Mouse (Mus musculus) kidney, embryonic 14.5 days (tissue): ENCODE data around the gene Inca1. TPM values are rescaled to one million over a fixed set of nuclear protein-coding genes. Genes with fewer than 3 reads are reported as not detected.

Experiments
- ATAC-seq: fragments of 200-750 bp; cut with Nextera tagmentation; 2 replicates; pipeline ENCODE4 v1.8.0; 2017; ENCODE audit warnings: moderate number of reproducible peaks, mild to moderate bottlenecking, moderate TSS enrichment, moderate library complexity; ENCODE audit not compliant: low FRiP score, low TSS enrichment
- H3K27ac ChIP-seq: fragments of 300-500 bp; sonication (generic); 2 replicates; pipeline ENCODE4 v1.5.1; 2014; ENCODE audit warnings: low read depth, mild to moderate bottlenecking, low read length, moderate library complexity, mixed read lengths
- H3K27me3 ChIP-seq: fragments of 300-500 bp; sonication (generic); 2 replicates; pipeline ENCODE4 v1.6.1; 2014; ENCODE audit warnings: mild to moderate bottlenecking, low read length; ENCODE audit not compliant: control insufficient read depth, insufficient read depth
- H3K36me3 ChIP-seq: fragments of 300-500 bp; sonication (generic); 2 replicates; pipeline ENCODE4 v1.6.1; 2014; ENCODE audit warnings: low read length, mixed read lengths; ENCODE audit not compliant: control insufficient read depth, insufficient read depth
- H3K4me1 ChIP-seq: fragments of 300-500 bp; sonication (generic); 2 replicates; pipeline ENCODE4 v1.6.1; 2014; ENCODE audit warnings: low read length, mixed read lengths; ENCODE audit not compliant: control insufficient read depth, insufficient read depth
- H3K4me2 ChIP-seq: fragments of 300-500 bp; sonication (generic); replicated peaks from 2 replicates; pipeline ENCODE4 v1.6.1; 2014; ENCODE audit warnings: low read depth, mild to moderate bottlenecking, low read length
- H3K4me3 ChIP-seq: fragments of 300-500 bp; sonication (generic); 2 replicates; pipeline ENCODE4 v1.5.1; 2014; ENCODE audit warnings: mild to moderate bottlenecking, low read length
- H3K9ac ChIP-seq: fragments of 300-500 bp; sonication (generic); 2 replicates; pipeline ENCODE4 v1.6.1; 2014; ENCODE audit warnings: low read depth, mild to moderate bottlenecking, low read length, moderate library complexity
- H3K9me3 ChIP-seq: fragments of 300-500 bp; sonication (generic); 2 replicates; pipeline ENCODE4 v1.6.1; 2016; ENCODE audit warnings: low read length; ENCODE audit not compliant: control insufficient read depth
- WGBS: fragments of 180-500 bp; shearing (Covaris S2); extraction: QIAGEN DNeasy Blood & Tissue Kit; methylation state at CpG from one replicate; pipeline ENCODE4 v1.1.7; 2014; 5-methylcytosine and 5-hydroxymethylcytosine counted together
- polyA plus RNA-seq: library from polyadenylated mRNA; unstranded; fragments of >200 nt; fragmentation: Nextera tagmentation; extraction: Ambion mirVana; gene quantifications from 2 replicates; pipeline ENCODE4 v1.2.1, GENCODE M21; 2014

Inca1 gene
- polyA plus RNA-seq, 1 experiment from 2014 or later, result 1.3 TPM

GRCm38 (mm10) chr11:70658942-70659341, 41.0 kb downstream of the Inca1 start:
- H3K27me3 ChIP-seq, result no peaks in the 10 kb centered on the region
- WGBS, result 79% methylated on average over 8 of the region's 8 CpGs
- peaks cover 23% of the 10 kb centered on the region for H3K4me1 ChIP-seq
- H3K36me3 ChIP-seq, result peaks cover 28% of the 10 kb centered on the region
- H3K4me3 ChIP-seq, result no peak overlapping the region
- no peak overlapping the region for H3K9ac ChIP-seq
- ATAC-seq, result no peak
- no peak overlapping the region for H3K27ac ChIP-seq
- H3K4me2 ChIP-seq, result no peak overlapping the region
- no peaks in the 10 kb centered on the region for H3K9me3 ChIP-seq

DNA sequence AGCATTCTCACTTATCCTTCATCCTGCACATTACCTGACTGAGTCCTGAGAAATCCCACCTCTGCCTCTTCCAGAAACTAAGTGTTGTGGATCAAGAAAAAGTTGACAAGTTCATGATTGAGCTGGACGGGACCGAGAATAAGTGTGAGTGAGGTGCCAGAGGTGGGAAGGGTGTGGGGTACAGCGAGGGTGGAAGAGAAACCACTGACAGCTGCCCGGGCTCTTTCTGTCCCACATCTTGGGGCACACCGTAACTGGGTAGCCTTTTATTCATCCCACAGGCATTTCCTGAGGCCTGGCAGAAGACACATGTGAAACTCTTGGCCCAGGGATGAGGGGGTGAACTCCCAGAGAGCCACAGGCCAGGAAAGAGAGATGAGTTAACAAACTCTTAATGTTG, 41.4 kb downstream of the Inca1 start:
- Histone ChIP-seq H3K4me3 (no peak overlapping the region), H3K4me2 (no peak overlapping the region), H3K9ac (peak overlapping the region; percentile 28; the same call in 1 of the 2 replicates), H3K36me3 (peaks cover 25% of the 10 kb centered on the region; the same call in 1 of the 2 replicates), H3K4me1 (peaks cover 23% of the 10 kb centered on the region), H3K27me3 (no peaks in the 10 kb centered on the region), H3K27ac (no peak overlapping the region), H3K9me3 (no peaks in the 10 kb centered on the region)
- ATAC-seq, result no peak
- 83% methylated on average over 5 of the region's 5 CpGs for WGBS

DNA sequence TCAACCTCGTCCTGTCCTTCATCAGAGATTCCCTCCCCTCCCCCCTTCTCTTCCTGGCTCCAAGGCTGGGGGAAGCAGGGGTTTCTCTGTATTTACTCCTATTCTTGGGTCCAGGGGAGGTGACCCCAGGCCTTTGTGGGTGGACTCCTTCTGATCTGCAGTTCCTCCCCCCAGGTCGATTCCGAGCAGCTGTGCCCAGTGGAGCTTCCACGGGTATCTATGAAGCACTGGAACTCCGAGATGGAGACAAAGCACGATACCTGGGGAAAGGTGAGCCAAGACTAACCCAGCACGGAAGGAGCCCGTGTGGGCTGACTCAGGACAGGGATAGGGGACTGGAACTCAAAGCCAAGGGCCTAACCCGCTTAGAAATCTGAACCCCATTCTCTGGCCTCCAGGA, 42.0 kb downstream of the Inca1 start:
- Histone ChIP-seq H3K4me2 (peak overlapping the region; percentile 29; the same call in 1 of the 2 replicates), H3K4me3 (no peak overlapping the region), H3K27ac (no peak overlapping the region), H3K27me3 (no peaks in the 10 kb centered on the region), H3K9me3 (no peaks in the 10 kb centered on the region), H3K4me1 (peaks cover 24% of the 10 kb centered on the region), H3K36me3 (peaks cover 19% of the 10 kb centered on the region; the same call in 1 of the 2 replicates), H3K9ac (peak overlapping the region; percentile 28; the same call in 1 of the 2 replicates)
- WGBS, result 35% methylated on average over 9 of the region's 9 CpGs
- no peak for ATAC-seq

GRCm38 (mm10) chr11:70657573-70657972, 42.4 kb downstream of the Inca1 start:
- ATAC-seq, result no peak
- WGBS, result 30% methylated on average over 6 of the region's 6 CpGs
- H3K4me2 ChIP-seq, result peak overlapping the region; percentile 71
- no peaks in the 10 kb centered on the region for H3K9me3 ChIP-seq
- H3K27ac ChIP-seq, result no peak overlapping the region; the same call in 1 of the 2 replicates
- H3K27me3 ChIP-seq, result no peaks in the 10 kb centered on the region
- peak overlapping the region; percentile 28; the same call in 1 of the 2 replicates for H3K9ac ChIP-seq
- H3K36me3 ChIP-seq, result peaks cover 19% of the 10 kb centered on the region
- H3K4me1 ChIP-seq, result peaks cover 28% of the 10 kb centered on the region
- 0 out of 2 replicates have a peak overlapping the region, but pooled peaks have one; percentile 3 for H3K4me3 ChIP-seq

DNA sequence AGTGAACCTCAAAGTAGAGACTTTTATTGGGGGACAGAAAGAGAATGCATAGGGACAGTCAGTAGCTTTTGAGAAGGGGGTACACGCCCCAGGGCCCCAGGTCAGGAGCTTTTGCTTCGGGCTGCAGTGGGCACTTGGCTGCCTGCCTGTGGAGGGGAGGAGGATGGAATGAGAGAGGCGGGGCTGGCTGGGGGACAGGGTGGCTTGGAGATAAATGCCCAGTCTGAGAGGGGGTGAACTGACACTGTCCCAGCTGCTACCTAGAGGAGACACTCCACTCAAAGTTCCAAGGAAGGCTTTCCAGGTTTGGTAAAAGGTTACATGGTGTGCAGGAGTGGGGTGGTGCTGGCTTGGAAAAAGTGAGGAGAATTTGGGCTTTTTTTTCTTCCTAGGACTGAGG, 43.0 kb downstream of the Inca1 start, which contains the start of gene Eno3:
Gene Eno3, plus strand, starts transcription at position 239 of the 400 bp plus-strand sequence.
- 7% methylated on average over 3 of the region's 3 CpGs for WGBS
- no peak; the same call in 1 of the 2 replicates for ATAC-seq

DNA sequence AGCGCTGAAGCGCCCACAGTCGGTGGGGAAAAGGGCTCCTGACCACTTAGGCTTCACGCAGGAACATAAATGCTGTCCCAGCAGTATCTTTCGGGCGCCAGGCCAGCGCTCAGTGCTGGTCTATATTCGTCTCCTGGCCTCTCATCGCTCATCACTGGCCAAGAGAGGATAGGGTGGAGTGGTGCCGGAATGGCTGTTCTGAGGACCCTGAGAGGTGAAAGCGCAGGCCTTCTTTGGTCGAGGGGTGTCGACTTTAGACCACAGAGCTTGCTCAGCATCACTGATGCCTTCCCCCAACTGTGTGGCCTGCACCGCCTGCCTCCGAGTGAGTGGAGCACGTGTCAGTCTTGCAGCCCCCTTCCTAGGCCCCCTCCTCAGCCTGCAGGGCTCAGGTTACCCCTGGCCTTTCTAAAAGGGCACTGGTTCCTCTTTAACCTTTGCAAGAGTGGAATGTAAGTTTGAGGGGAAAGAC, 43.5 kb downstream of the Inca1 start:
- Histone ChIP-seq H3K36me3 (peaks cover 20% of the 10 kb centered on the region), H3K4me3 (peak overlapping the region; percentile 93), H3K27me3 (no peaks in the 10 kb centered on the region), H3K4me1 (peaks cover 37% of the 10 kb centered on the region), H3K27ac (peak overlapping the region; percentile 99), H3K9me3 (no peaks in the 10 kb centered on the region), H3K4me2 (peak overlapping the region; percentile 71), H3K9ac (peak overlapping the region; percentile 95)
- ATAC-seq, result 0 out of 2 replicates have a peak, but pooled peaks have one; percentile 7
- 5% methylated on average over 16 of the region's 16 CpGs for WGBS

More for the DNA sequence above, 43.0 kb downstream of the Inca1 start, which contains the start of gene Eno3:
- Histone ChIP-seq H3K9me3 (no peaks in the 10 kb centered on the region), H3K27ac (peak within 1 kb of the TSS; percentile 99), H3K9ac (peak within 1 kb of the TSS; percentile 95), H3K4me3 (peak within 1 kb of the TSS; percentile 93), H3K4me2 (peak within 1 kb of the TSS; percentile 71), H3K4me1 (peaks cover 34% of the 10 kb centered on the region), H3K27me3 (no peaks in the 10 kb centered on the region), H3K36me3 (peaks cover 19% of the 10 kb centered on the region)

GRCm38 (mm10) chr11:70655571-70656455, 44.1 kb downstream of the Inca1 start:
- H3K36me3 ChIP-seq, result peaks cover 23% of the 10 kb centered on the region
- H3K27ac ChIP-seq, result peak overlapping the region; percentile 99
- WGBS, result under 1% methylated on average over 61 of the region's 61 CpGs
- H3K4me3 ChIP-seq, result peak overlapping the region; percentile 93
- peak overlapping the region; percentile 95 for H3K9ac ChIP-seq
- peak; percentile 51 for ATAC-seq
- peaks cover 44% of the 10 kb centered on the region for H3K4me1 ChIP-seq
- no peaks in the 10 kb centered on the region for H3K27me3 ChIP-seq
- H3K9me3 ChIP-seq, result no peaks in the 10 kb centered on the region
- H3K4me2 ChIP-seq, result peak overlapping the region; percentile 71

GRCm38 (mm10) chr11:70654923-70655570, 44.9 kb downstream of the Inca1 start:
- H3K4me3 ChIP-seq, result peak overlapping the region; percentile 93
- peak; percentile 45 for ATAC-seq
- H3K4me2 ChIP-seq, result peak overlapping the region; percentile 71
- WGBS, result under 1% methylated on average over 46 of the region's 48 CpGs
- no peaks in the 10 kb centered on the region for H3K9me3 ChIP-seq
- peaks cover 29% of the 10 kb centered on the region for H3K36me3 ChIP-seq
- peak overlapping the region; percentile 99 for H3K27ac ChIP-seq
- peak overlapping the region; percentile 95 for H3K9ac ChIP-seq
- no peaks in the 10 kb centered on the region for H3K27me3 ChIP-seq
- peaks cover 45% of the 10 kb centered on the region for H3K4me1 ChIP-seq
